Mouse (Mus musculus): Measurements from ENCODE around the gene Enox1. TPM values are rescaled to one million over a fixed set of nuclear protein-coding genes. Genes with fewer than 3 reads are reported as not detected.
"Not testable (repeated sequence)": the region's sequence is repeated elsewhere in the genome, so short reads cannot be mapped to it uniquely, and the experiment has no call there.

Enox1 gene
- polyA plus RNA-seq, 1 experiment from 2014 or later: 19.4 TPM

DNA sequence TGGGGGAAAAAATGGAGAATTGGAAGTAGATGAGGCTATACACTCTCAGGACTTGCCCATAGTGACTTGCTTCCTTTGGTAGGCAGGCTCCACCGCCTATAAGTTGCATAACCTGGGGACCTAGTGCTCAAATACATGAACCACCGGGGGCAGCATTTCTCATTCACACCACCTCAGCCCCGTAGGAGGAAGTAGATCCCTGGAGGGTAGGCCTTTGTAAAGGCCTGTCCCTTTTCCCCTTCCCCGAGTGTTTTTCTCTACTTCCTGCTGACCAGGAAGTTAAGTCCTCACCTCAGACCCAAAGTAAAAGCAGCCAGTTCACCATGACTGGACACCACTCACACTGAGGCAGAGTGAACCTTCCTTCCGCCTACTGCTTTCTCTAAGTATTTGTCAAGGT, 377.1 kb downstream of the Enox1 start:
- WGBS: 77% methylated on average over 5 of the region's 5 CpGs
- no peak overlapping the region for H3K4me2 ChIP-seq
- no peaks in the 10 kb centered on the region for H3K36me3 ChIP-seq
- no peak for ATAC-seq (ENCODE audit: insufficient number of reproducible peaks, low FRiP score, low TSS enrichment, low read depth)
- H3K9ac ChIP-seq: no peak overlapping the region
- H3K4me1 ChIP-seq: no peaks in the 10 kb centered on the region
- H3K4me3 ChIP-seq: no peak overlapping the region
- no peak overlapping the region for H3K27ac ChIP-seq
- no peaks in the 10 kb centered on the region for H3K9me3 ChIP-seq
- no peaks in the 10 kb centered on the region for H3K27me3 ChIP-seq

DNA sequence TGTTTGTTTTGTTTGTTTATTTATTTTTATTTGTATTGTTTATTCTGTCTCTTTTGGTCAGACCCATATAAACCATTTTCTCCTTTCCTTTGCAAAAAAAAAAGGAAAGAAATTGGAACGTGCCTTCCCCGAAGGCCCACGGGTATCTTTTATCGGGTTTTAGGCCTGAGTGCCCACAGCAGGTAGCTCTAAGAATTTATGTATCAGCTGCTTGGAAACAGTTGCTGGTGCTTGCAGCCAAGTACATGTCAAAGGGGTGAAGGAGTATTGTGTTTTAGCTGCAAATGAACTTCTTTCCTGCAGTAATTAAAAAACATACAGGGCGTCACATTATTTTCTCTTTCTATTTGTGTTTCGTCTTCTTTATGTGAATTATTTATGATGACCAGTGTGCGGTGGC, 377.6 kb downstream of the Enox1 start:
- Histone ChIP-seq H3K9me3 (no peaks in the 10 kb centered on the region), H3K27me3 (no peaks in the 10 kb centered on the region), H3K36me3 (no peaks in the 10 kb centered on the region), H3K9ac (no peak overlapping the region), H3K4me3 (no peak overlapping the region), H3K4me1 (no peaks in the 10 kb centered on the region), H3K4me2 (no peak overlapping the region), H3K27ac (no peak overlapping the region)
- ATAC-seq (ENCODE audit: insufficient number of reproducible peaks, low FRiP score, low TSS enrichment, low read depth): no peak
- WGBS: 66% methylated on average over 7 of the region's 7 CpGs

DNA sequence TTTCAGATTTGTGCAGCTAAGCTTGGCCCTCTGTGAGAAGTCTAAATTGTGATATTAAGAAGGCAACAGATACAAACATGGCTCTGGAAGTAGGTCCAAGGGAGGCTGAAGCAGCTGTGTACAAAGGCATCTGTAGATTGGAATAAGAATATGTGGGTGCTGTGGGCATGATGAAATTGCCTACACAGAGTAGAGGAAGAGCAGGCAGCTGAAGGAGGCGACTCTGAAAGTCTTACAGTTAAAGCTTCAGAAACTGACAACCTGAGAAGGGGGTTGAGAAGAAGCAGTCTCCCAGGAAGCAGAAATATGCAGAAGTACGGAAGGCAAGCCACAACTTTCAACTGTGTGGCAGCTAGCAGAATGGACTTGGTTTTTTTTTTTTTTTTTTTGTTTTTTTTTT, 380.0 kb downstream of the Enox1 start:
- Histone ChIP-seq H3K4me3 (no peak overlapping the region), H3K4me1 (no peaks in the 10 kb centered on the region), H3K27me3 (no peaks in the 10 kb centered on the region), H3K9ac (no peak overlapping the region), H3K9me3 (no peaks in the 10 kb centered on the region), H3K36me3 (no peaks in the 10 kb centered on the region), H3K4me2 (no peak overlapping the region), H3K27ac (no peak overlapping the region)
- 85% methylated on average over 2 of the region's 2 CpGs for WGBS
- ATAC-seq (ENCODE audit: insufficient number of reproducible peaks, low FRiP score, low TSS enrichment, low read depth): no peak

DNA sequence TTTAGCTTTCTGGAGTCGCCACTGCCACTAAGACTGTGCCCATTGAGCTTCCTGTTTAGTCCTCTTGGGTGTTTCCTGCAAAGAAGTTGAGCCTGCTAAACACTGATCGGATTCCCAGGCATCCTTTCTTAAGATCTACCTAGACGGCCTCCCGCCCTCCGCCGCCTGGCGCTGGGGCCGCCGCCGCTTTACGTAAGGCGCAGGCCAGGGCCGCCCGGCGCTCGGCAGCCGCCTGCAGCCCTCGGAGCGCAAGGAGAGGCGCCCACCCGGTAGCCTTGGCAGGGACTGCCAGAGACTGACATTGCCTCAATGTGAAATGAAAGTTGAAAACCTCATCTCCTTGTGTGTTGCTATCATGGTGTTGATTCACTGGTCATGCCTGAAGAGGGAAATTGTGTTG, 383.0 kb downstream of the Enox1 start:
- H3K4me1 ChIP-seq; H3K27me3 ChIP-seq; ATAC-seq (ENCODE audit: insufficient number of reproducible peaks, low FRiP score, low TSS enrichment, low read depth); H3K27ac ChIP-seq; H3K4me2 ChIP-seq; H3K4me3 ChIP-seq; H3K9ac ChIP-seq; H3K9me3 ChIP-seq; H3K36me3 ChIP-seq: not testable (repeated sequence)
- WGBS: 52% methylated on average over 21 of the region's 21 CpGs

DNA sequence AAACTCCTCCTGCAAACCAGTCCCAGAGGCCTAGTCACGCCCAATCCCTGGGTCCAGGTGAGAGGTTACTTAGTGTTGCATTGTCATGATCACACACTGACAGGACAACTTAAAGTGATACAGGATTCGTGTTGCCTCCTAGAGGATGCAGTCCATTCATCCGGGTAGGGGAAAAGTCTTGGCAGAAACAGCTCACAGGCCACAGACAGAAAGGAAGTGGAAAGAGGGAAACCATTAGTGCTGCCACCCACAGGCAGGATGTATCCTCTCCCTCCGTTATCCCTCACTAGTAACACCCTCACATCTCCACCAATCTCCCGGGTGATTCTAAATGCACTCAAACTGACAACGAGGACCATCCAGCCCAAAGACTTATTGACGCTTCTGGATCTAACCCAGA, 385.4 kb downstream of the Enox1 start:
- H3K27ac ChIP-seq: no peak overlapping the region
- whole genome bisulfite sequencing: 71% methylated on average over 7 of the region's 7 CpGs
- no peak overlapping the region for H3K4me3 ChIP-seq
- no peaks in the 10 kb centered on the region for H3K4me1 ChIP-seq
- no peak for ATAC-seq (ENCODE audit: insufficient number of reproducible peaks, low FRiP score, low TSS enrichment, low read depth)
- no peak overlapping the region for H3K4me2 ChIP-seq
- no peak overlapping the region for H3K9ac ChIP-seq
- no peaks in the 10 kb centered on the region for H3K27me3 ChIP-seq
- H3K36me3 ChIP-seq: no peaks in the 10 kb centered on the region
- no peaks in the 10 kb centered on the region for H3K9me3 ChIP-seq

DNA sequence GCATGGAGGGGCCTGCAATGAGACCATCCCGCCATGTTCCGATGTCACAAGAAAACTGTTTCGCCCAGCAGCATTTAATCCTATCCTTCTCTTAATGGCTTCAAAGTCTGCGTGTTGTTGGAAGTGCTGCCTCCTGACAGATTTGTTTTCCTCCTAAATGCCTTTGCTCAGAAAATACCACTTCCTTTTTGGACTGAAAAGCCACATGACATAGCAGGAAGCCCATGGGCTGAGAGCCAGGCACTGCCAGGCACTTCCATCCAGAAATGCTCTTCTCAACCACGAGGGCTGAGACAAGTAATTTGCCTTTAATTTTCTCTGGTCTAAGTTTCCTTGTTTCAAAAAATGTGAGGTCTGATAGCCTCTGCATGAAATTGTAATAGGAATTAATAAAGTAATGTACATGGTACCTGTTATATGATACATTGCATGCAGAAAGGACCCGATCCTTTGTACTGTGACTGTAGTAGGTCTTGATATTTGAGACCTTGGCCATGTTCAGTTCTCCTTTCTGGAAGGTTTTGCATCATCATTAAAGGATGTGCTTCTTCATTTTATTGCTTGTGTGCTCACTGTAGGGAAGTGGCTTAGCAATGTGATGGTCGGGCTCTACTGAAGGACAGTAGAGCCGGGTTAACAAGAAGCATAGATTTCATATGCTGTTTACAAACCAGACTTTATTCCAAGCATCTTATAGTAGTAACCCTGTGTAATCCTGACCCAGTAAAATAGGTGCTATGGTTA, 390.1 kb downstream of the Enox1 start:
- Histone ChIP-seq H3K27ac (no peak overlapping the region), H3K36me3 (no peaks in the 10 kb centered on the region), H3K9me3 (no peaks in the 10 kb centered on the region), H3K9ac (no peak overlapping the region), H3K4me3 (no peak overlapping the region), H3K27me3 (no peaks in the 10 kb centered on the region), H3K4me1 (no peaks in the 10 kb centered on the region), H3K4me2 (no peak overlapping the region)
- ATAC-seq (ENCODE audit: insufficient number of reproducible peaks, low FRiP score, low TSS enrichment, low read depth): no peak
- WGBS: 74% methylated on average over 8 of the region's 8 CpGs

DNA sequence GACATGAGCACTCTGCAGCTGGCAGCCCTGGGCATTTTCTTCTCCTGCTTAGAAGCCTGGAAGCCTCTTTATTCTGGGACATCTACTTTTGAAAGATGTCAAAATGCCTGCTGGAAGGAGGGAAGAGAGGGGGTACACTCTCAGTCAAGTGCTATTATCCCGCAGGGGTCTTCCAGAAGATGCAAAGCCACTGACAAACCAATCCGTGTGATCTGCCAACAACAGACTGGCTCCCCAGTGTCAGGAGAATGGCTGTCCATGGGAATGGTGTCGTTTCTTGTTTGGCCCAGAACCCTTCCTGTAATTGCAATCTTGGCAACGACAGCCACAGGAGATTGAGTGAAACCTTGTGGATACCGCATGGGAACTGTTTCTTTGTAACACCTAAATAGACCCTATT, 390.8 kb downstream of the Enox1 start:
- Histone ChIP-seq H3K27ac (no peak overlapping the region), H3K9ac (no peak overlapping the region), H3K4me3 (no peak overlapping the region), H3K9me3 (no peaks in the 10 kb centered on the region), H3K36me3 (no peaks in the 10 kb centered on the region), H3K4me2 (no peak overlapping the region), H3K27me3 (no peaks in the 10 kb centered on the region), H3K4me1 (no peaks in the 10 kb centered on the region)
- WGBS: 78% methylated on average over 5 of the region's 5 CpGs
- ATAC-seq (ENCODE audit: insufficient number of reproducible peaks, low FRiP score, low TSS enrichment, low read depth): no peak

DNA sequence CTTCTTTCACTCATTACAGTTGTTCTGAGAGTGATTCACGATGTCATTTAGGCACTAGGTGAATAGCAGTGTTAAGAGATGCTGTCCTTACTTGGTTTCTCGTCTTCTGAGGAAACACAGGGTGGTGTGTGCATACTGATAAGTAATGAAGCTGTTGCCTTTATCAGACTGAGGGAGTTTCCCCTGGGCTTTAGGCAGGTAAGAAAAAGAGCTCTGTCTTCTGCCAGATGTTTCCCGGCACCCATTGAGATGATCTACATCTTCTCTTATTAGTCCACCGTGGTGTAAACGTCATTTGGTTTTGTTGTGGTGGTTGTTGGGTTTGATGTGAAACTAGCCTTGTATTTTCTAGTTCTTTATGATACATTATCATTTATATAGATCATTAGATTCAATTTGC, 392.4 kb downstream of the Enox1 start:
- no peak for ATAC-seq (ENCODE audit: insufficient number of reproducible peaks, low FRiP score, low TSS enrichment, low read depth)
- Histone ChIP-seq H3K4me3 (no peak overlapping the region), H3K4me1 (no peaks in the 10 kb centered on the region), H3K9me3 (no peaks in the 10 kb centered on the region), H3K9ac (no peak overlapping the region), H3K4me2 (no peak overlapping the region), H3K36me3 (no peaks in the 10 kb centered on the region), H3K27ac (no peak overlapping the region), H3K27me3 (no peaks in the 10 kb centered on the region)
- WGBS: 83% methylated on average over 5 of the region's 5 CpGs

DNA sequence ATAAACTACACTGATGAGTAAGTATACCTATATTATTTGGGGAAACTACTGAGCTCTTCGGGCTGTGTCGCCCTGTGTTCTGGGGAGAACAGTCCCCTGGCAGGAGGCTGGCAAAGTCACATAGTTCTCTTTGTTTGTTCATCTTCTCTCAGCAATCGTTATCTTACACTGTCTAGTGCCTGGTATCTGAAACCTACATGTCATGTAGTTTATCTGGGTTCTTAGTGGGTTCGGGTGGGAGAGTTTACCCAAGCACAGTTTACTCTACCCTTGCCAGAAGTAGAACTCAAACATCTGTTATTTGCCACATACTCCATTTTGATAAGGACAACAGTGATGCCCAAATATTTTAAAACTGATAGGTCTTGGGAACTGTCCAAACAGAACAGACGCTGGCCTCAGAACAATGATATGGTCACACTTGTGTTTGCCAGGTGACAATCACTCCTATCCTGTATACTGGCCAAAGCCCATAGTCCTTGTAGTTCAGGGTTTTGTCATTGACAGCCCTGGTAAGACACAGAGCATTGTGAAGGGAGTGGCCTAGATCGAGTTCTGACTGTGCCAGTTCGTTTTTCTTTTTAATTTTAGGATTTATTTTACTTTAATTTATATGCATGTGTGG, 401.0 kb downstream of the Enox1 start:
- 84% methylated on average over 7 of the region's 7 CpGs for WGBS
- ATAC-seq (ENCODE audit: insufficient number of reproducible peaks, low FRiP score, low TSS enrichment, low read depth): no peak
- no peaks in the 10 kb centered on the region for H3K36me3 ChIP-seq

DNA sequence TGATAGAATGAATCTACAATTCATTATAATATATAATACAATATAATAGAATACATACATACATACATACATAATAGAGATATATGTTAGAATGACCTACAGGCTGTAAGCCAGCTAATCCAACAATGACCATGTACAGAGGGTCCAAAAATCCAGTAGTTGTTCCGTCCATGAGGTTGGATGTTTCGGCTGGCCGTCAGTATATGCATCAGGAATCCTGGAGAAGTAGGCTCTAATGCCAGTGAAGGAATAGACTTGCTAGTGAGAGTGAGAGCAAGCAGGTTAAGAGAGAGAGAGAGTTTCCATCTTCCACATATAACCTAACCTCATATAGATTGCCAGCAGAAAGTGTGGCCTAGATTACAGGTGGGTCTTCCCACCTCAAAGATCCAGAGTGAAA, 402.3 kb downstream of the Enox1 start:
- no peaks in the 10 kb centered on the region for H3K36me3 ChIP-seq
- H3K4me1 ChIP-seq: no peaks in the 10 kb centered on the region; the same call in 1 of the 2 replicates
- no peak overlapping the region for H3K9ac ChIP-seq
- H3K4me3 ChIP-seq: no peak overlapping the region
- H3K27ac ChIP-seq: no peak overlapping the region
- H3K4me2 ChIP-seq: no peak overlapping the region
- ATAC-seq (ENCODE audit: insufficient number of reproducible peaks, low FRiP score, low TSS enrichment, low read depth): no peak
- 93% methylated on average over 3 of the region's 3 CpGs for WGBS
- no peaks in the 10 kb centered on the region for H3K9me3 ChIP-seq
- no peaks in the 10 kb centered on the region for H3K27me3 ChIP-seq

More for the DNA sequence above, 401.0 kb downstream of the Enox1 start:
- no peak overlapping the region for H3K9ac ChIP-seq
- H3K27me3 ChIP-seq: no peaks in the 10 kb centered on the region
- no peaks in the 10 kb centered on the region; the same call in 1 of the 2 replicates for H3K4me1 ChIP-seq
- H3K4me2 ChIP-seq: no peak overlapping the region
- H3K9me3 ChIP-seq: no peaks in the 10 kb centered on the region
- no peak overlapping the region for H3K27ac ChIP-seq
- H3K4me3 ChIP-seq: no peak overlapping the region

DNA sequence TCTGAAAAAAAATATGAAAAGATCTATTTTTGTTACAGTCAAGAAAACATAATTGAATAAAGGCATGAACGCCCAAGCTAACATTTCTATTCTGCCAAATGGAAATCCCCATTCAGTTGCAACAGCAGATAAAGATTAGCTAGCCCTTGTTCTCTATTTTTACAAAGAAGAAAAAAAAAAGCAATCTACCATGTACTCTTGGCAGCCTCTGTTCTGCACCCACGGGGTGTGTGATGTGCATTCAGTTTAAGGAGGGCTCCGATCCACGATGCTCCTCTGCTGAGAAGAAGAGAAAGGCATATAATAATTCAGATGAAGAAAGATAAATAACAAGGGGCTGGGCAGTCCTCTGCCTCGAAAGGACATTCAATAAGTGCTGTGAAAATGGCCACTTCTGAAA, 403.2 kb downstream of the Enox1 start:
- no peaks in the 10 kb centered on the region for H3K36me3 ChIP-seq
- H3K9ac ChIP-seq: no peak overlapping the region
- no peaks in the 10 kb centered on the region; the same call in 1 of the 2 replicates for H3K4me1 ChIP-seq
- H3K9me3 ChIP-seq: no peaks in the 10 kb centered on the region
- 82% methylated on average over 5 of the region's 5 CpGs for WGBS
- ATAC-seq (ENCODE audit: insufficient number of reproducible peaks, low FRiP score, low TSS enrichment, low read depth): no peak
- no peak overlapping the region for H3K27ac ChIP-seq
- no peak overlapping the region for H3K4me3 ChIP-seq
- no peaks in the 10 kb centered on the region for H3K27me3 ChIP-seq
- no peak overlapping the region for H3K4me2 ChIP-seq

DNA sequence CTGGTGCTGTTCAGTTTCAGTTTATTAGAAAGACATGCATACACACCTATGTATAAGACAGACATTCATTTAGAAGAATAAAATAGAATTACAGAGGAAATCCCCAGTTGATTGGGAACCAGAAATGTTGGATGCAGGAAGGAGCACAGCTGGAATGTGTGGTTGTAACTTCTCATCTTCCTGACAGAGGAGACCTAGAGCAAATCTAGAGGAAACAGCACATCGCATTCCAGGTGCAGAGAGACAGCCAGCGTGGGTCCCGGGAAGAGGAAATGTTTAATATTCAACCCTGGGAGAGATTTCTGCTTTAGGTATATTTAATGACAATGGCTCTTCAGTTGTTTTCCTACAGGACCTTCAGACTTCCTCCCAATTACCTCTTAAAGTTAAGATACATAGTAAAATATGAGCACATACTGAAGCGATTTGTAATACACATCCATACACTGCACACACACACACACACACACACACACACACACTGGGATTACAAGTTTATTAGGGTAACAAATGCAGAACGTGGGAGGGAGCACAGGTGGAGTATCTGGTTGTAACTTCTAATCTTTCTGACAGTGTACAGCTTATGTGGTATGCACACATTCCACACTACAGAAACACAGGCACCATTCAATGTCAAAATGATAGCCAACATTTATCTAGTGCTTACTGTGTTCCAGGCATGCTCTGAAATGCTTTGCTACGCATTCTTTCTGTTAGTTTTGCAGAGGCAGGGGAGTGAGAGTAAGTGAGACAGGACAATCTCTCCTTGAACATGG, 405.4 kb downstream of the Enox1 start:
- Histone ChIP-seq H3K4me2 (no peak overlapping the region), H3K9me3 (no peaks in the 10 kb centered on the region), H3K4me3 (no peak overlapping the region), H3K27me3 (no peaks in the 10 kb centered on the region), H3K27ac (no peak overlapping the region), H3K36me3 (no peaks in the 10 kb centered on the region), H3K9ac (no peak overlapping the region), H3K4me1 (no peaks in the 10 kb centered on the region; the same call in 1 of the 2 replicates)
- WGBS: 52% methylated on average over 6 of the region's 6 CpGs
- ATAC-seq (ENCODE audit: insufficient number of reproducible peaks, low FRiP score, low TSS enrichment, low read depth): no peak

All from limb, embryonic 15.5 days (tissue).